Mouse (Mus musculus): ENCODE results near the gene Rabl2. TPM values are rescaled to one million over a fixed set of nuclear protein-coding genes. Genes with fewer than 3 reads are reported as not detected.

The Rabl2 gene
- polyA plus RNA-seq, 1 experiment = 15.1 TPM

GRCm38 (mm10) chr15:89532924-89533842 lies 58.5 kb downstream of the Rabl2 start:
- Histone ChIP-seq H3K36me3 (replicated peaks; ENCODE audit: low read length) (peaks cover 98% of the 10 kb centered on the region), H3K4me3 (replicated peaks) (no peak overlapping the region), H3K4me1 (peaks cover 10% of the 10 kb centered on the region), H3K27me3 (replicated peaks) (no peaks in the 10 kb centered on the region), H3K9me3 (no peaks in the 10 kb centered on the region)
- TF ChIP-seq FLI1 (IDR thresholded peaks at IDR 0.05; ENCODE audit: low read length) (no peak), GATA1 (IDR thresholded peaks at IDR 0.05; ENCODE audit: borderline replicate concordance, low read length) (no peak)

Other genes with a start within 250 kb of the Rabl2 start
- gene Lmf2, start 236.3 kb downstream of the Rabl2 start, polyA plus RNA-seq (2012; ENCODE audit: insufficient read depth, low replicate concordance) = 65.0 and 111 TPM in 2 replicates
- gene Ncaph2, start 236.2 kb downstream of the Rabl2 start, polyA plus RNA-seq (2012; ENCODE audit: insufficient read depth, low replicate concordance) = 21.9 and 44.6 TPM in 2 replicates
- gene Sco2, start 218.1 kb downstream of the Rabl2 start, polyA plus RNA-seq (2012; ENCODE audit: insufficient read depth, low replicate concordance) = 47.2 and 56.7 TPM in 2 replicates
- 0.41 and 6.8 TPM in 2 replicates for gene Tymp, start 214.9 kb downstream of the Rabl2 start, polyA plus RNA-seq (2012; ENCODE audit: insufficient read depth, low replicate concordance)
- 16.5 and 19.6 TPM in 2 replicates for gene Odf3b, start 212.6 kb downstream of the Rabl2 start, polyA plus RNA-seq (2012; ENCODE audit: insufficient read depth, low replicate concordance)
- 0.07 TPM in 1 of 2 replicates, not detected in the other for gene Klhdc7b, start 207.0 kb downstream of the Rabl2 start, polyA plus RNA-seq (2012; ENCODE audit: insufficient read depth, low replicate concordance)
- gene Syce3, start 181.4 kb downstream of the Rabl2 start, polyA plus RNA-seq (2012; ENCODE audit: insufficient read depth, low replicate concordance) = not detected in 2 replicates
- gene Cpt1b, start 166.1 kb downstream of the Rabl2 start, polyA plus RNA-seq (2012; ENCODE audit: insufficient read depth, low replicate concordance) = 0.31 TPM in 1 of 2 replicates, not detected in the other
- gene C730034F03Rik, start 162.3 kb downstream of the Rabl2 start, polyA plus RNA-seq (2012; ENCODE audit: insufficient read depth, low replicate concordance) = not detected in 2 replicates
- gene Gm44502, start 162.2 kb downstream of the Rabl2 start, polyA plus RNA-seq (2012; ENCODE audit: insufficient read depth, low replicate concordance) = 0.13 and 0.50 TPM in 2 replicates
- gene Chkb, start 162.0 kb downstream of the Rabl2 start, polyA plus RNA-seq (2012; ENCODE audit: insufficient read depth, low replicate concordance) = 27.6 and 63.0 TPM in 2 replicates
- gene Mapk8ip2, start 138.0 kb downstream of the Rabl2 start, polyA plus RNA-seq (2012; ENCODE audit: insufficient read depth, low replicate concordance) = not detected in 2 replicates
- gene Arsa, start 114.5 kb downstream of the Rabl2 start, polyA plus RNA-seq (2012; ENCODE audit: insufficient read depth, low replicate concordance) = 82.1 and 91.3 TPM in 2 replicates
- gene Shank3, start 92.3 kb downstream of the Rabl2 start, polyA plus RNA-seq (2012; ENCODE audit: insufficient read depth, low replicate concordance) = 37.4 and 85.0 TPM in 2 replicates
- gene Acr, start 23.6 kb downstream of the Rabl2 start, polyA plus RNA-seq (2012; ENCODE audit: insufficient read depth, low replicate concordance) = 0.49 and 3.0 TPM in 2 replicates
- not detected in 2 replicates for gene Syt10, start 249.9 kb upstream of the Rabl2 start, polyA plus RNA-seq (2012; ENCODE audit: insufficient read depth, low replicate concordance)

All from megakaryocyte, embryonic 14.5 days (primary cell).